Mouse (Mus musculus): ENCODE data around the gene Rab21. TPM values are rescaled to one million over a fixed set of nuclear protein-coding genes. Genes with fewer than 3 reads are reported as not detected.

Rab21 gene
- polyA plus RNA-seq, 1 experiment from 2014 or later, result 18.6 TPM

DNA sequence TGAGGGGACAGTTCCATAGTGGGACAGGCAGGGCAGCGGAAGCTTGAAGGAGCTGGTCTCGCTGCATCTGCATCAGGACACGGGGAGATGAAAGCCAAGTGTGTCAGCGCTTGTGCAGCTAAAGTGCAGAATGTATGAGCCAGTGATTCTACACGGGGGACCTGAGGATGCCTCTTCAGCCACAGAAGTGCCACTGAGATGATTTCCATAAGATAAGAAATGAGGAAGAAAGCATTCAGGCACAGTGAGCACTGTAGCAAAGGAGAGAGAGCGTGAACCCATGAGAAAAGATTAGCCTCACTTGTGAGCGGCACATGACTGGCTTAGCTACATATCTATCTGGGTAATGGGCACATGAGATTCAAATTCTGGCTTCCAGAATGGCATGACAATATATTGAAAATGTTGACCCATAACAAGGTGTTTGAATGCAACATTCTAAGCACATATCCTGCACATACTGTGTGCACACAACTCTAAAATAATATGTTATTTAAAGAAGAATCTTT, 24.5 kb upstream of the Rab21 start:
- Histone ChIP-seq H3K4me2 (ENCODE audit: low read length) (no peak overlapping the region), H3K36me3 (ENCODE audit: control insufficient read depth, insufficient read depth, low read length) (peaks cover 30% of the 10 kb centered on the region), H3K9ac (ENCODE audit: low read length) (no peak overlapping the region), H3K9me3 (ENCODE audit: control insufficient read depth, low read length) (no peaks in the 10 kb centered on the region), H3K27me3 (ENCODE audit: control insufficient read depth, insufficient read depth, low read length) (no peaks in the 10 kb centered on the region), H3K27ac (replicated peaks in 1 of 2; ENCODE audit: control insufficient read depth in 1 of 2, insufficient read depth in 1 of 2, low read depth in 2 of 2, low read length in 2 of 2) (no peak overlapping the region), H3K4me3 (ENCODE audit: control insufficient read depth in 1 of 2, insufficient read depth in 1 of 2, low read depth in 1 of 2, low read length in 2 of 2) (no peak overlapping the region), H3K4me1 (ENCODE audit: control insufficient read depth in 2 of 2, insufficient read depth in 2 of 2, low read length in 2 of 2) (no peaks in the 10 kb centered on the region)
- no peak for ATAC-seq (ENCODE audit: insufficient number of reproducible peaks, insufficient read depth, low FRiP score, low read depth)
- 82% methylated on average over 7 of the region's 7 CpGs for WGBS

DNA sequence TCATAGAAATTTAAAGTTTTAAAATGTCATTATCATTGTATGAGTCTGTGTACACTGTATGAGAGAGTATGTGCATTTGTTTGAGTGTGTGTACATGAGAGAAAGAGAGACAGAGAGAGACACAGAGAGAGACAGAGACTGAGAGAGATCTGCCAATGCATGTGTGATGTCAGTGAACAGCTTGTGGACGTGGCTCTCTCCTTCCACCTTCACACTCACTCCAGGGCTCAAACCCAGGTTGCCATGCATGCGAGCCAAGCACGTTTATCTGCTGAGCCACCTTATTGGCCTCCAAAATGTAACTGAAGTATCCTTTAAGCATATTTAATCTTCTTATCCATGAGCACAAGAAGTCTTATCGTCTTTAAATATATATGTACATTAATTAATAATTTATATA, 21.5 kb upstream of the Rab21 start:
- Histone ChIP-seq H3K4me2 (ENCODE audit: low read length) (no peak overlapping the region), H3K9me3 (ENCODE audit: control insufficient read depth, low read length) (no peaks in the 10 kb centered on the region), H3K4me3 (ENCODE audit: control insufficient read depth in 1 of 2, insufficient read depth in 1 of 2, low read depth in 1 of 2, low read length in 2 of 2) (no peak overlapping the region), H3K36me3 (ENCODE audit: control insufficient read depth, insufficient read depth, low read length) (peaks cover 13% of the 10 kb centered on the region), H3K27ac (replicated peaks in 1 of 2; ENCODE audit: control insufficient read depth in 1 of 2, insufficient read depth in 1 of 2, low read depth in 2 of 2, low read length in 2 of 2) (no peak overlapping the region), H3K27me3 (ENCODE audit: control insufficient read depth, insufficient read depth, low read length) (no peaks in the 10 kb centered on the region), H3K4me1 (ENCODE audit: control insufficient read depth in 2 of 2, insufficient read depth in 2 of 2, low read length in 2 of 2) (peaks cover 8 to 11% of the 10 kb centered on the region in 2 experiments; a peak in 3 of 4 replicates), H3K9ac (ENCODE audit: low read length) (no peak overlapping the region)
- 78% methylated on average over 4 of the region's 4 CpGs for WGBS
- ATAC-seq (ENCODE audit: insufficient number of reproducible peaks, insufficient read depth, low FRiP score, low read depth), result no peak

- H3K36me3 ChIP-seq (ENCODE audit: control insufficient read depth, insufficient read depth, low read length), result no peaks in the 10 kb centered on the region
- H3K4me2 ChIP-seq (ENCODE audit: low read length), result no peak overlapping the region
- 67% methylated on average over 9 of the region's 9 CpGs for WGBS
- no peaks in the 10 kb centered on the region for H3K9me3 ChIP-seq (ENCODE audit: control insufficient read depth, low read length)
- peaks cover 8 to 11% of the 10 kb centered on the region in 2 experiments; a peak in 3 of 4 replicates for H3K4me1 ChIP-seq (ENCODE audit: control insufficient read depth in 2 of 2, insufficient read depth in 2 of 2, low read length in 2 of 2)
- ATAC-seq (ENCODE audit: insufficient number of reproducible peaks, insufficient read depth, low FRiP score, low read depth), result no peak
- H3K4me3 ChIP-seq (ENCODE audit: control insufficient read depth in 1 of 2, insufficient read depth in 1 of 2, low read depth in 1 of 2, low read length in 2 of 2), result no peak overlapping the region
- no peak overlapping the region for H3K27ac ChIP-seq (replicated peaks in 1 of 2; ENCODE audit: control insufficient read depth in 1 of 2, insufficient read depth in 1 of 2, low read depth in 2 of 2, low read length in 2 of 2)
- no peak overlapping the region for H3K9ac ChIP-seq (ENCODE audit: low read length)
- H3K27me3 ChIP-seq (ENCODE audit: control insufficient read depth, insufficient read depth, low read length), result no peaks in the 10 kb centered on the region
These were observed 18.1 kb upstream of the Rab21 start for GRCm38 (mm10) chr10:115333528-115333927.

GRCm38 (mm10) chr10:115332997-115333396, 17.6 kb upstream of the Rab21 start:
- WGBS, result 42% methylated on average over 4 of the region's 4 CpGs
- H3K27ac ChIP-seq (replicated peaks in 1 of 2; ENCODE audit: control insufficient read depth in 1 of 2, insufficient read depth in 1 of 2, low read depth in 2 of 2, low read length in 2 of 2), result 0 out of 4 replicates have a peak overlapping the region, but pooled peaks of 1 of the 2 experiments have one; percentile 17

GRCm38 (mm10) chr10:115332420-115332952, 17.1 kb upstream of the Rab21 start:
- H3K9ac ChIP-seq (ENCODE audit: low read length), result no peak overlapping the region
- peaks cover 8 to 11% of the 10 kb centered on the region in 2 experiments; a peak in 3 of 4 replicates for H3K4me1 ChIP-seq (ENCODE audit: control insufficient read depth in 2 of 2, insufficient read depth in 2 of 2, low read length in 2 of 2)
- no peak overlapping the region for H3K4me3 ChIP-seq (ENCODE audit: control insufficient read depth in 1 of 2, insufficient read depth in 1 of 2, low read depth in 1 of 2, low read length in 2 of 2)
- H3K36me3 ChIP-seq (ENCODE audit: control insufficient read depth, insufficient read depth, low read length), result no peaks in the 10 kb centered on the region
- H3K27ac ChIP-seq (replicated peaks in 1 of 2; ENCODE audit: control insufficient read depth in 1 of 2, insufficient read depth in 1 of 2, low read depth in 2 of 2, low read length in 2 of 2), result no peak overlapping the region
- no peaks in the 10 kb centered on the region for H3K9me3 ChIP-seq (ENCODE audit: control insufficient read depth, low read length)
- 70% methylated on average over 8 of the region's 8 CpGs for WGBS
- no peaks in the 10 kb centered on the region for H3K27me3 ChIP-seq (ENCODE audit: control insufficient read depth, insufficient read depth, low read length)
- ATAC-seq (ENCODE audit: insufficient number of reproducible peaks, insufficient read depth, low FRiP score, low read depth), result no peak
- no peak overlapping the region for H3K4me2 ChIP-seq (ENCODE audit: low read length)

More at GRCm38 (mm10) chr10:115332997-115333396, 17.6 kb upstream of the Rab21 start:
- no peaks in the 10 kb centered on the region for H3K9me3 ChIP-seq (ENCODE audit: control insufficient read depth, low read length)
- no peak for ATAC-seq (ENCODE audit: insufficient number of reproducible peaks, insufficient read depth, low FRiP score, low read depth)
- no peaks in the 10 kb centered on the region for H3K36me3 ChIP-seq (ENCODE audit: control insufficient read depth, insufficient read depth, low read length)
- H3K4me1 ChIP-seq (ENCODE audit: control insufficient read depth in 2 of 2, insufficient read depth in 2 of 2, low read length in 2 of 2), result peaks cover 8 to 11% of the 10 kb centered on the region in 2 experiments; a peak in 3 of 4 replicates
- no peaks in the 10 kb centered on the region for H3K27me3 ChIP-seq (ENCODE audit: control insufficient read depth, insufficient read depth, low read length)
- no peak overlapping the region for H3K4me3 ChIP-seq (ENCODE audit: control insufficient read depth in 1 of 2, insufficient read depth in 1 of 2, low read depth in 1 of 2, low read length in 2 of 2)
- no peak overlapping the region for H3K9ac ChIP-seq (ENCODE audit: low read length)
- no peak overlapping the region for H3K4me2 ChIP-seq (ENCODE audit: low read length)

DNA sequence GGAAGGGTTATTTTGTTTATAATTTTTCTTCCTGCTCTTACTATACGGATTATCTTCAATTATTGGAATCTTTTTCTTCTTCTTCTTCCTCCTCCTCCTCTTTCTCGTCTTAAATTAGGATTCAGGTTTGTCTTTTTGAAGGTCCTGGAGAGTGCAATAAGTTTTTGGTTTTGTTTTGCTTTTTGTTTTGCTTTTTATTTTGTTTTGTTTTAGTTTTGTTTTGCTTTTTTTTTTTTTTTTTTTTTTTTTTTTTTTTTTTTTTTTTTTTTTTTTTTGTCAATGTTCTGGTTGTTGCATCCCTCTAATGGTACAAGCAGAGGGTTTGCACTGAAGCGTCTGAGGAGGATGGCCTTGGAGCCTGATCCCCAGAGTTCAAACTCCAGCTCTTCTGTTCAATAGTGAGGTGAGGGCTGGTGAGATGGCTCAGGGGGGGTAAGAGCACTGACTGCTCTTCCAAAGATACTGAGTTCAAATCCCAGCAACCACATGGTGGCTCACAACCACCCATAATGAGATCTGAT, 13.7 kb upstream of the Rab21 start:
- H3K27ac ChIP-seq (replicated peaks in 1 of 2; ENCODE audit: control insufficient read depth in 1 of 2, insufficient read depth in 1 of 2, low read depth in 2 of 2, low read length in 2 of 2), result no peak overlapping the region
- WGBS, result 83% methylated on average over 3 of the region's 3 CpGs
- peaks cover 8 to 11% of the 10 kb centered on the region in 2 experiments; a peak in 3 of 4 replicates for H3K4me1 ChIP-seq (ENCODE audit: control insufficient read depth in 2 of 2, insufficient read depth in 2 of 2, low read length in 2 of 2)
- H3K27me3 ChIP-seq (ENCODE audit: control insufficient read depth, insufficient read depth, low read length), result no peaks in the 10 kb centered on the region
- no peaks in the 10 kb centered on the region for H3K36me3 ChIP-seq (ENCODE audit: control insufficient read depth, insufficient read depth, low read length)
- H3K9ac ChIP-seq (ENCODE audit: low read length), result no peak overlapping the region
- no peak overlapping the region for H3K4me3 ChIP-seq (ENCODE audit: control insufficient read depth in 1 of 2, insufficient read depth in 1 of 2, low read depth in 1 of 2, low read length in 2 of 2)
- no peak overlapping the region for H3K4me2 ChIP-seq (ENCODE audit: low read length)
- no peaks in the 10 kb centered on the region for H3K9me3 ChIP-seq (ENCODE audit: control insufficient read depth, low read length)
- no peak for ATAC-seq (ENCODE audit: insufficient number of reproducible peaks, insufficient read depth, low FRiP score, low read depth)

GRCm38 (mm10) chr10:115328514-115328913, 13.1 kb upstream of the Rab21 start:
- ATAC-seq (ENCODE audit: insufficient number of reproducible peaks, insufficient read depth, low FRiP score, low read depth), result no peak
- Histone ChIP-seq H3K4me3 (ENCODE audit: control insufficient read depth in 1 of 2, insufficient read depth in 1 of 2, low read depth in 1 of 2, low read length in 2 of 2) (no peak overlapping the region), H3K27me3 (ENCODE audit: control insufficient read depth, insufficient read depth, low read length) (no peaks in the 10 kb centered on the region), H3K9ac (ENCODE audit: low read length) (no peak overlapping the region), H3K4me2 (ENCODE audit: low read length) (no peak overlapping the region), H3K9me3 (ENCODE audit: control insufficient read depth, low read length) (no peaks in the 10 kb centered on the region), H3K4me1 (ENCODE audit: control insufficient read depth in 2 of 2, insufficient read depth in 2 of 2, low read length in 2 of 2) (peaks cover 5 to 9% of the 10 kb centered on the region in 2 experiments; a peak in 3 of 4 replicates), H3K36me3 (ENCODE audit: control insufficient read depth, insufficient read depth, low read length) (no peaks in the 10 kb centered on the region), H3K27ac (replicated peaks in 1 of 2; ENCODE audit: control insufficient read depth in 1 of 2, insufficient read depth in 1 of 2, low read depth in 2 of 2, low read length in 2 of 2) (no peak overlapping the region)
- WGBS, result 61% methylated on average over 6 of the region's 6 CpGs

Data from heart, embryonic 14.5 days (tissue).